Mouse (Mus musculus) liver, adult 2 months (tissue): ENCODE results near the gene Fkbp4.

Experiments used
- CTCF ChIP-seq: fragments of 200-500 bp; IDR thresholded peaks from 2 replicates; pipeline ENCODE4 v1.5.1; 2011; ENCODE audit warnings: low read depth, low read length, control low read depth
- POLR2A ChIP-seq: fragments of 200-500 bp; IDR thresholded peaks from 2 replicates; pipeline ENCODE4 v1.6.1; 2011; ENCODE audit warnings: low read length, control low read depth; ENCODE audit not compliant: insufficient read depth; ENCODE audit errors: extremely low read depth

- TF ChIP-seq CTCF (no peak), POLR2A (no peak)
Measured at GRCm38 (mm10) chr6:128474112-128474511, 35.6 kb upstream of the Fkbp4 start.
